Mouse (Mus musculus): ENCODE measurements at regions not wholly inside any gene's neighbourhood (a gene's known extent, or its start where the extent isn't known, plus 50 kb on each side); places are given as distances from the start of the nearest gene placed in this dataset.

GRCm38 (mm10) chr4:56124515-56124914 lies 592.2 kb upstream of the Klf4 start:
- no peak for TF ChIP-seq POLR2A (IDR thresholded peaks at IDR 0.05; ENCODE audit: insufficient read length, low read depth)
- TF ChIP-seq MYOG (IDR thresholded peaks at IDR 0.05; ENCODE audit: control insufficient read depth in 1 of 3, insufficient read depth in 1 of 3, insufficient read length in 2 of 3, low read depth in 2 of 3): no peak
- no peak for TF ChIP-seq USF1 (IDR thresholded peaks at IDR 0.05; ENCODE audit: low read depth)
- TF ChIP-seq TCF12 (IDR thresholded peaks at IDR 0.05; ENCODE audit: insufficient read depth, poor library complexity, severe bottlenecking): no peak
- no peak for TF ChIP-seq MAX (IDR thresholded peaks at IDR 0.05; ENCODE audit: low read depth)
- no peak for TF ChIP-seq E2F4 (IDR thresholded peaks at IDR 0.05; ENCODE audit: insufficient read depth)
- TF ChIP-seq SRF (IDR thresholded peaks at IDR 0.05; ENCODE audit: control insufficient read depth, insufficient read length, low read depth): no peak
- no peak for TF ChIP-seq POLR2AphosphoS2 (IDR thresholded peaks at IDR 0.05; ENCODE audit: insufficient read length, low read depth)
- no peak for TF ChIP-seq MYOD1 (IDR thresholded peaks at IDR 0.05; ENCODE audit: control insufficient read depth in 1 of 3, insufficient read length in 2 of 3, low read depth in 2 of 3)

All from myocyte (in vitro differentiated cells).